Mouse (Mus musculus) left cerebral cortex, adult 8-10 months (tissue): ENCODE measurements at regions not wholly inside any gene's neighbourhood (a gene's known extent, or its start where the extent isn't known, plus 50 kb on each side); places are given as distances from the start of the nearest gene placed in this dataset.
A peak's percentile ranks its signal among the peaks of the same experiment; 100 is the strongest.
"Not testable (repeated sequence)": the region's sequence is repeated elsewhere in the genome, so short reads cannot be mapped to it uniquely, and the experiment has no call there.

Experiments
- DNase-seq, 2 experiments: peaks; one replicate each; pipeline ENCODE4 v3.0.0; 2022; ENCODE audit warnings: low spot score in 2 of 2

DNA sequence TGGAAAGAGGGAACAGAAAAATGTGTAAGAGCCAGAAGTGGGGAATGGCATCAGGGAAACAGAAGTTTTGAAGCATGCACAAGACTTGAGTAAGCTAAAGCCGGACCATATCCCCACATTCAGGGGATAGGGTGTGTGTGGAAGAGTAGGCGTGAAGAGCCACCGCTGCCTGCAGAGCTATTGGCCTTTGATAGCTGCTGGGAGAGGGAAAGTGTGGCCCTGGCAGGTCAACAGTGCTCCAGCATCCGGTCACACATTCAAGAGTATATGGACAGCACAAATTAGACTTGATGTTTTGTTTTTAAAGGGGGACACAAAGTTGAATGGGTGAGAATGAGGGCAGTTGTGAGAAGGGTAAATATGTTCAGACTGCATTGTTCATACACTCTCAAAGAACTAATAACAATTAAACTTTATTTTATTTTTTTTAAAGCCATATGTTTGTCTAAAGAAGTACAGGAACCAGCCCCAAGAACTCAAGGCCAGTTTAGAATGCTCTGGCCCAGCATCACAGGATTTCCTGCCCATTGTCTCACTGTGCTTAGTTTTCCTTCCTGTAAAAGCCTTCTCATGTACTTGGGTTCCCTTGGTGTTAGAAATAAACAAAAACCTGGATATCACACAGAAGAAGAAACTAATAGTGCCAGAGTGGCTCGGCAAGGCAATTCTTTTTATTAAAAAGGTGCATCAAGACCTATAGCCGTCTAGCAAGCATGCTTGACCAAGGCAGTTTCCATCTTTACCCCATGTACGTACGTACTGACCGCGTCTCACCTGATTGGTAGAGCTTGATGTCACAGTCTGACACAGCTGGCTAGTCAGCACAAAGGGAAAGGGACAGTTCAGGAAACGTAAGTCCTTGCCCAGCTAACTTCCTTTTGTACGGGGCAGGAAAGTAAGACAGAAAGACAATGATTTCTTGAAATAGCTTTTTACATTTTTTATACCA, 144.6 kb upstream of the Rbbp6 start:
- DNase-seq, result no peak

DNA sequence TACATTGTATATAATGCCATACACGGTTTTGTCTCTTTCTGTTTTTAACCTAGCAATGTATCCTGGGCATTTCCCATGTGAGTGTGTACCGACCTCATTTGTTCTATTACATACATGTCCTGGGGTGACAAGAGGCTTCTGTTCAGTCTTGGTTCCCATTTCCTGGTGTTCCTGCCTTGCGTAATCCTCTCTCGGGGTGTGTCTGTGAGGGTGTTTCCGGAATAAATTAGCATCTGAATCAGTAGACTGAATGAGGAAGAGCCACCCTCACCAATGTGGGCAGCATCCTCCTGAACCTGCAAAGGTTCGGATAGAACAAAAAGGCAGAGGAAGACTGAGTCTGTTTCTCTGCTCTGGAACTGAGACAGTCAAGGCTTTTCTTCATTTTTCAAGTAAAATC, 142.1 kb upstream of the Rbbp6 start:
- peak in 1 of 2 experiments; percentile 28 for DNase-seq

DNA sequence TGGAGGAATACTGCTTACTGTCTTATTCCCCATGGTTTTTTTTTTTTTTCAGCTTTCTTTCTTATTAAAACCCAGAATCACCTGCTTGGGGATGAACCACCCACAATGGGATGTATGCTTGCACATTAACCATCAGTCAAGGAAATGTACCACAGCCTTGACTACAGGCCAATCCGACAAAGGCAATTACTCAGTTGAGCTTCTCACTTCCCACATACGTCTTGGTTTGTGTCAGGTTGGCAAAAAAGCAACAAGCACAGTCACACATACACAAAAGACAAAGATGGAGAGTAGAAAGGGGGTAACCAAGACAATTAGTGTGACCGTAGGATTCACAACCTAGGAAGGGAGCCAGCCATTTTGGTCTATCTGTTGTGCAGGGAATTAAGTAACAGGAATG, 126.4 kb upstream of the Rbbp6 start:
- DNase-seq, result peak in 1 of 2 experiments; percentile 21

DNA sequence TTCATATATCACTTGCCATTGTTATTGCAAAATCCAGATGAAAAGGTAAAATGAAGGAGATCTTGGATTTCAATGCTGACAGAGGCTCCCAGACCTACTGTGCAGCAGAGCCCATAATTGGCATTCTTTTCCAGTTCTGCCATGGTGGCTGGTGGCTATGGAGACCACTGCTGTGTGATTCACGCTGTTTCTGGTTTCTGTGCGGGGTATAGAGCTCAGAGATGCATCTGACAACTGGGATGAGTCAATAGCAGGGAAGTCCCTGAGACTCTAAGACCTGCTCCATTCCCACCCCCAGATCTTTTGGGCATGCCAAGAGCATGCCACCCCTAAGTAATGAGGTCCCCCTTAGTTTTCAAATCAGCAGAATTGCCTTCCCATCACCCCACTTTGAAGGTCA, 120.7 kb upstream of the Rbbp6 start:
- no peak for DNase-seq

DNA sequence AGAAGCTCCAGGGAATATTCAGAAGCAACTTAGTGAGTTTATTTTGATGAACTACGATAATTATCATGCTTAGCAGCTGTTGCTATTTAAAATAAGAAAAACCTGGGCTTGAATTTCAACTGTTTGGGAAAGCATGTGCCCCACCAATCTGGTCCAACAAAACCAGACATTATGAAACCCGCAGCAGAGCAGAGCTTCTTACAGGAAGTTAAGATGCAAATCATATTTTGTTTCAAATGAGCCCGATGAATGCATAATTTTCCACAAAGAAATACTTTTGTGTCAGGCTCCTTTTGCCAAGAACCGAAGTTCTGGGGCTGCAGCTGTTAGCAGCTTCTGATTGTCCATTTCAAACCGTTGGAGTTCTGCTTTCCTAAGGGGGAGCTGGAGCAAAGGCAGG, 118.1 kb upstream of the Rbbp6 start:
- peak in 1 of 2 experiments; percentile 38 for DNase-seq

DNA sequence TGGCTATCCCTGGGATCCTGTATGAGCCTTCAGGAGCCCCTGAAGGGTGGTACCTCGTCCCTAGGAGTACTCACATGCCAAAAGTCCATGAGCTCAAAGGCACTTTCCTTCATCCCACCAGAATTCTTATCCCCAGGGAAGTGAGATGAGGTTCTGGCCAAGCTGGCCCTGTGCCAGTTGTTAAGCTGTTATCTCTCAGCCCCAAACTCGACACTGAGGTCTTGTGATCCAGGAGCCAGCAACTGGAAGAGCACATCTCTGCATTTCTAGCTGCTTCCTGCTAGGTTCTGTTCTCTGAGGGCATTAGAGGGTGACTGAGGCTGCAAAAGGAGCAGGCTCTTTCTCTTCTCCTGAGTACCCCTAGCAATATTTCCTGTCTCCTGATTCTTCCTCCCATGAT, 92.1 kb upstream of the Rbbp6 start:
- DNase-seq, result no peak

DNA sequence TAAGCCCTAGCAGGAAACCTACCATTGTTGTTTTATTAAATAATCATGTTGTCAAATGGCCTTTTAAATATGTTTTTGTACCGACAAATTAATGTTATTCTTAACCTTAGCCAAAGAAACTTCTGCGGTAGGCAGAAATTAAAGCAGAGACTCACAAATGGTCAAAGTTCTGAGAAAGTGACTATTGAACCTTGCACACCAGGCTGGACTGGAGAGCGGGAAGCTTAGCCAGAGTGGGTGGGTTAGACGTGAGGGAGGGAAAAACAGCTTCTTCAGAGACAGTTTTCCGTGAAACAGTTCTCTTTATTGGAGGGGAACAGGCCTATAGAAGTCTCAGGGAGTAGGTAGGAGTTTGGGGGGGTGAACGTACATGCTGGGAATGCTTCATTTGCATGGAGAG, 89.2 kb upstream of the Rbbp6 start:
- DNase-seq, result no peak

DNA sequence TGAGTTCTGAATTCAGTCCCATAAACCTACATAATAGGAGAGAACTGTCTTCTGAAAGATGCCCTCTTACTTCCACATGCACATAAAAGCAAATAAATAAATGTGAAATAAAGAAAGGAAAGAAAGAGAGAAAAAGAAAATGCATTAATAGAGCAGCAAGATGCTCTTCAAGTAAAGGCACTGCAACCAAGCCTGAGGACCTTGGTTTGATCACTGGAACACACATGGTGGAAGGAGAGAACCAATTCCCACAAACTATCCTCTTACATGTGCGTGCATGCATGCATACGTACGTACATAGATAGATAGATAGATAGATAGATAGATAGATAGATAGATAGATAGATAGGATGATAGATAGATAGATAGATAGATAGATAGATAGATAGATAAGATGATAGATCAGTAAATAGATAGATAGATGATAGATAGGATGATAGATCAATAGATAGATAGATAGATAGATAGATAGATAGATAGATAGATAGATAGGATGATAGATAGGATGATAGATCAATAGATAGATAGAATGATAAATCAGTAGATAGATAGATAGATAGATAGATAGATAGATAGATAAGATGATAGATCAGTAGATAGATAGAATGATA, 83.5 kb upstream of the Rbbp6 start:
- DNase-seq, result not testable (repeated sequence)

DNA sequence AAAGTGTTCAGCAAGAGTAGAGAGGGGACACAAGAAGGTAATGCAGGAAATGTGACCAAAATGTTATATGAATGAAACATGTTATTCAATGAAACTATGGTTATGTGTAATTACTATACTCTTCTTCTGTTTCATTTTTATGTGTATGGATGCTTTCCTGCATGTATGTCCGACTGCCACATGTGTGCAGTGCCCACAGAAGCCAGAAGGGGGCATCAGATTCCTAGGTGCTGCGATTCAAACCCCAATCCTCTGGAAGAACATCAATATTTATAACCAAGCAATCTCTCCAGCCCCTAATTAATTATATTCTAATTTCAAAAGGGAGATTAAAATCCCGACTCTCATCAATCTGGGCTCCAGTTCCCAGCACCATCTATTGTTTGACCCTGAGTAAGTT, 78.7 kb upstream of the Rbbp6 start:
- DNase-seq, result no peak

DNA sequence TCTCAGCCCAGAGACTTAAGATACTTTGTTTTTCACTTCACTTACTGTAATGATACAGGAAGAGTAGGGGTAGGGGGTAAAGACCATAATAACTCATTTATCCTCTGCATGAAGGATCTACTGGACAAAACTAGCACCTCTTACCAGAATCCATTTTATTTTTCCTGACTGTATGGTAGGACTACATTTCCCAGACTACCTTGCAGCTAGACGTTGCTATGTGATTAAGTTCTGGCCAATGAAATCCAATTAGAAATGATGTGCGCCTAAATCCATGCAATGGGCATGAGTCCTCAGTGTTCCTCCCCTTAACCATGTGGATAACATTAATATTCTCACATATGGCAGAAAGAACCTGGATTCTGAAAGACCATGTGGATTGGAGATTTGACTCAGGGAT, 68.3 kb upstream of the Rbbp6 start:
- DNase-seq, result no peak

DNA sequence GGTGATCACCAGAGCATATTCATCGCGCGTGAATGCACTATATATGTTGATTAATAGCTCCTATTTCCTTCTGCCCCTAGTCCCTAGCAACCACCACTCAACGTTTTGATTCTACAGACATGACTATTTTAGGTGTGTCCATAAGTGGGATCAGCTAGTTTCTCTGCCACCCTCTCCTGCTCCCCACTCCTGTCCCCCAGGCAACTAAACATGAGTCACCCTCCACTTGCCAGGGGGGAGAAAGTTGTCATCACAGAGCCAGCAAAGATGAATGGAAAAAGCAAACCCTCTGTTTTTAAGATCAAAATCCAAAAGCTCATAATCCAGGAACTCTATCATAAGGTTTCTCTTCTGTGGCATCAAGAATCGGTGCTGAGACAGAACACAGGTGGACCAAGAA, 59.4 kb upstream of the Rbbp6 start:
- DNase-seq, result no peak

DNA sequence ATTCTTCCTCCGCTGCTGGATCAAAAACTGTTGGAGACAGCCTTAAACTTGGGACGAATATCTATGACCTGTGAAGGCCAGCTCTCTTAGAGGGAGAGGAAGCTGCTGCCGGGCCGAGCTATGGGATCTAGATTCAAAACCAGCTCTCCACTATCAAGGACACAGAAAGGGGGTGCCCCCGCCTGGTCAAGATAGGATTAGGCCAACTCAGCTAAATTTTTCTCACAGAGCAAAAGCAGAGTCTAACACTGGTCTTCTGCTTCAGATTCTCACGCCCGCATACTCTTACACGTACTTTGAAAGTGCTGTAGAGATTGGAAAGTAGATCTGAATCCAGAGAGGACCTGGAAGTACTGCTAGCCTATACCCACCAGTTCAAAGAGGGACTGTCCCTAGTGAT, 56.2 kb upstream of the Rbbp6 start:
- no peak for DNase-seq
